Mouse (Mus musculus) heart, embryonic 12.5 days (tissue): Measurements from ENCODE around the gene Stat6. TPM values are rescaled to one million over a fixed set of nuclear protein-coding genes. Genes with fewer than 3 reads are reported as not detected.
A peak's percentile ranks its signal among the peaks of the same experiment; 100 is the strongest.
"Not testable (repeated sequence)": the region's sequence is repeated elsewhere in the genome, so short reads cannot be mapped to it uniquely, and the experiment has no call there.

Experiments
- ATAC-seq: fragments of 200-750 bp; cut with Nextera tagmentation; 2 replicates; pipeline ENCODE4 v1.8.0; 2017; ENCODE audit warnings: moderate TSS enrichment, moderate library complexity; ENCODE audit not compliant: insufficient number of reproducible peaks, low FRiP score
- H3K27ac ChIP-seq: fragments of 300-500 bp; sonication (generic); 2 replicates; pipeline ENCODE4 v1.5.1; 2016; ENCODE audit warnings: mild to moderate bottlenecking, moderate library complexity; ENCODE audit not compliant: poor library complexity, severe bottlenecking
- H3K27me3 ChIP-seq: fragments of 300-500 bp; sonication (generic); replicated peaks from 2 replicates; pipeline ENCODE4 v1.6.1; 2016; ENCODE audit warnings: mild to moderate bottlenecking, moderate library complexity
- H3K36me3 ChIP-seq: fragments of 300-500 bp; sonication (generic); 2 replicates; pipeline ENCODE4 v1.6.1; 2016; ENCODE audit warnings: mild to moderate bottlenecking, moderate library complexity
- H3K4me1 ChIP-seq: fragments of 300-500 bp; sonication (generic); replicated peaks from 2 replicates; pipeline ENCODE4 v1.6.1; 2016; ENCODE audit warnings: mild to moderate bottlenecking
- H3K4me2 ChIP-seq: fragments of 300-500 bp; sonication (generic); 2 replicates; pipeline ENCODE4 v1.6.1; 2016; ENCODE audit warnings: mild to moderate bottlenecking, moderate library complexity
- H3K4me3 ChIP-seq: fragments of 300-500 bp; sonication (generic); 2 replicates; pipeline ENCODE4 v1.5.1; 2016; ENCODE audit warnings: mild to moderate bottlenecking
- H3K9ac ChIP-seq: fragments of 300-500 bp; sonication (generic); 2 replicates; pipeline ENCODE4 v1.6.1; 2016; ENCODE audit warnings: mild to moderate bottlenecking, moderate library complexity
- H3K9me3 ChIP-seq: fragments of 300-500 bp; sonication (generic); replicated peaks from 2 replicates; pipeline ENCODE4 v1.6.1; 2016; ENCODE audit warnings: mild to moderate bottlenecking, moderate library complexity
- WGBS: fragments of 180-500 bp; shearing (Covaris S2); methylation state at CpG from one replicate; pipeline ENCODE4 v1.1.7; 2016; 5-methylcytosine and 5-hydroxymethylcytosine counted together
- polyA plus RNA-seq: library from polyadenylated mRNA; unstranded; fragments of >200 nt; fragmentation: Nextera tagmentation; extraction: Ambion mirVana; gene quantifications from 2 replicates; pipeline ENCODE4 v1.2.1, GENCODE M21; 2016

Gene Stat6
- polyA plus RNA-seq, 1 experiment from 2014 or later, result 28.2 TPM

- H3K4me1 ChIP-seq, result peaks cover 5% of the 10 kb centered on the region
- H3K9me3 ChIP-seq, result no peaks in the 10 kb centered on the region
- 80% methylated on average over 16 of the region's 16 CpGs for WGBS
- H3K4me2 ChIP-seq, result no peak overlapping the region
- ATAC-seq, result no peak
- no peaks in the 10 kb centered on the region for H3K27me3 ChIP-seq
- H3K4me3 ChIP-seq, result no peak overlapping the region
- H3K36me3 ChIP-seq, result peaks cover 88% of the 10 kb centered on the region
- no peak overlapping the region for H3K9ac ChIP-seq
- no peak overlapping the region for H3K27ac ChIP-seq
Measured at GRCm38 (mm10) chr10:127654970-127655579, 12.3 kb downstream of the Stat6 start.

- not testable (repeated sequence) for H3K9me3 ChIP-seq, H3K4me3 ChIP-seq, H3K9ac ChIP-seq, ATAC-seq, H3K27me3 ChIP-seq, H3K27ac ChIP-seq, H3K4me2 ChIP-seq
- peaks cover 27% of the 10 kb centered on the region for H3K4me1 ChIP-seq
- peaks cover 78% of the 10 kb centered on the region for H3K36me3 ChIP-seq
- 57% methylated on average over 6 of the region's 6 CpGs for WGBS
Measured at GRCm38 (mm10) chr10:127657617-127658016, 14.8 kb downstream of the Stat6 start.

- WGBS, result 15% methylated on average over 6 of the region's 6 CpGs
- peaks cover 32% of the 10 kb centered on the region for H3K4me1 ChIP-seq
- no peak overlapping the region for H3K4me2 ChIP-seq
- no peaks in the 10 kb centered on the region for H3K27me3 ChIP-seq
- H3K36me3 ChIP-seq, result peaks cover 78% of the 10 kb centered on the region
- no peak for ATAC-seq
- H3K27ac ChIP-seq, result no peak overlapping the region
- H3K4me3 ChIP-seq, result no peak overlapping the region
- no peaks in the 10 kb centered on the region for H3K9me3 ChIP-seq
- H3K9ac ChIP-seq, result no peak overlapping the region
Measured at GRCm38 (mm10) chr10:127658076-127658475, 15.3 kb downstream of the Stat6 start.

- Histone ChIP-seq H3K4me1 (peaks cover 46% of the 10 kb centered on the region), H3K4me2 (no peak overlapping the region), H3K9ac (no peak overlapping the region), H3K27ac (no peak overlapping the region), H3K9me3 (no peaks in the 10 kb centered on the region), H3K36me3 (peaks cover 79% of the 10 kb centered on the region), H3K27me3 (peaks cover 6% of the 10 kb centered on the region), H3K4me3 (no peak overlapping the region)
- WGBS, result 75% methylated on average over 1 of the region's 1 CpGs
- no peak for ATAC-seq
Measured at GRCm38 (mm10) chr10:127659551-127659950, 16.8 kb downstream of the Stat6 start.

DNA sequence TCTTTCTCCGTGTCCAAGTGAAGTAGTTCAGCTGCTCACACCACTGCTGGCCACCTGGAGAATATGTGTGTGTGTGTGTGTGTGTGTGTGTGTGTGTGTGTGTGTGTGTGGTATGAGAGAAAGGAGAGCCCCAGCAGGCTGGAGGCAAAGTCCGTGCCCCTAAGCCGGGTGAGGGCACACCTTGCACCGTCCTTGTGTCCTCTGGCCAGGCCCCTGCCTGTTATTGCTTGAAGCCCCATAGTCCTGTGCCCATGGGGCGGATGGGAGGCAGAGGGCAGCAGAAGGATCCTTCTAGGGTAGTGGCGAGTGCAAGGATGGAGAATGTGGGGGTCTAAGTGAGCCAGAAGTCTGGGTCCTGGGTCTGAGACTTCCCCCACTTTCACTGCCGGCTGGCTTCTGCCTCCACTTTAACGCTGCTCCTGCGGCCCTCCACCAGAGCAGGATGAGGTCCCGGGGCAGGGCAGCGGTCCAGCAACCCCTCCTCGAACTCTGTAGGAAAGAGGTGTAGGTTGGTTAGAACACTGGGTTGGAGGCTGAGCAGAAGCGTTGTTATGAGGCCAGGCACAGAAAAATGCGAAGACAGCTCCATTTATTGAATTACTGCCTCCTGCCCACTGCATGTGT is 18.6 kb downstream of the Stat6 start:
- Histone ChIP-seq H3K27me3 (peaks cover 11% of the 10 kb centered on the region), H3K36me3 (peaks cover 64% of the 10 kb centered on the region), H3K9me3 (no peaks in the 10 kb centered on the region), H3K27ac (peak overlapping the region; percentile 86), H3K4me2 (peak overlapping the region; percentile 72), H3K9ac (peak overlapping the region; percentile 59), H3K4me3 (peak overlapping the region; percentile 39), H3K4me1 (peaks cover 59% of the 10 kb centered on the region)
- ATAC-seq, result no peak
- 20% methylated on average over 14 of the region's 14 CpGs for WGBS

DNA sequence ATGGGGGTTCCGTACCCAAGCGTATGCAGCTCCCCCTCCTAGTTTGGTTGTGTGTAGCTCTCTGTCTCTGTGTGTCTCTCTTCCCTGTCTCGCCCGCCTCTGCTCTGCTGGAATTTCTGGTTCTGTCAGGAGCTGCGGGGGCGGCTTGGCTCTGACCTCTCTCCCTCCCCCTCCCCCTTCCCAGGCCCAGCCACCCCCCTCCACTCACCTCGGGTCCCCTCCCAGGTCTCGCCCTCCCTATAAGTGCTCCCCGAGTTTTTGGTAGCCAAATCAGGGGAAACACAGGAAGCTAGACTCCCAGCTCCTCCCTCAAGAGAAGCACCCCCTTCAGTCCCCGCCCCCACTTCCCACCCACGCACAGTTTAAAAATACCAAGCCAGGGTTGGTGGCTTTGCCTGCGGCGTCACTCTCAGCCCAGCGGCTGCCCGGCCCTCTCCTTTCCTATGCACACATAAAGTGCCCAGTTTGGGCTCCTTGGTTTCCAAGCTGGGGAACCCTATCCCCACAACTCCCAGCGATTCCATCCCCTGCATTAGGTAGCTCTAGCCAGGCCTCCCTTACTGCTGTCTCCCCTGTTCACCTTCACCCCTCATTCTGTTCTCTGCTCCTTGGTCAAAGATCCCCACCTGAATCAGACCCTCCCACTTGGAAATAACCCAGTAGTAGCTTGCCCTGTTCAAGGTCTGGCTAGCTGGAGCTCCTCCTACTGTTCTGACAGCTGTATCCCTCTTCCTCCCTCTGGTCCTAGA is 19.3 kb downstream of the Stat6 start:
- Histone ChIP-seq H3K9me3 (no peaks in the 10 kb centered on the region), H3K9ac (peak overlapping the region; percentile 59), H3K4me1 (peaks cover 62% of the 10 kb centered on the region), H3K4me3 (peak overlapping the region; percentile 39), H3K27ac (peak overlapping the region; percentile 86), H3K4me2 (peak overlapping the region; percentile 72), H3K36me3 (peaks cover 59% of the 10 kb centered on the region), H3K27me3 (peaks cover 11% of the 10 kb centered on the region)
- 3% methylated on average over 16 of the region's 16 CpGs for WGBS
- ATAC-seq, result peak; percentile 26; the same call in 1 of the 2 replicates

DNA sequence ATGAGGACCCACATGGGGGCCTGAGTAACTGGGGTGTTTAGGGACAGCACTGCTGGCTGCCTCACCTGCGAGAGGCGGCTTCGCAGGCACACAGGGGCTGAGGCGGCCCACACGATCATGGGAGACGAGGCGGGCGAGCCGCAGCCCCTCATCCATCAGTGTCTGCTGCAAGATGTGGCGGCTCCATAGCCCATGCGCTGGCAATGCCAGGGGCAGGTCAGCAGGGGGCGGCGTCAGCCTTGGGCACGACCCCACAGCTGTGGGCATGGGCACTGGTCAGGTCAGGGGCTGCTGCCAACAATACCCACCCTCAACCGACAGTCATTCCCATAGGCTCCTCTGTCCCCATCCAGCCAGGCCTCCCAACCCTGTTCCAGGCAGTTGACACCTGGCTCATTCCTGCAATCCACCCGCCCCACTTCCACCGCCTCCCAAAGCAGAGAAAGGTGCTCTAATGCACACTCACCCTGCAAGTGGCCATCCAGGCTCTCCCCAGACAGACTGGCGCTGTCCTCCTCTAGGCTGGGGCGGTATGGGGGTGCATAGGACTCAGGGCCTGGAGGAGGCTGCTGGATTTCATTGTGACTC is 20.0 kb downstream of the Stat6 start:
- Histone ChIP-seq H3K9me3 (no peaks in the 10 kb centered on the region), H3K4me3 (peak overlapping the region; percentile 39; the same call in 1 of the 2 replicates), H3K27me3 (peaks cover 11% of the 10 kb centered on the region), H3K36me3 (peaks cover 56% of the 10 kb centered on the region), H3K4me1 (peaks cover 67% of the 10 kb centered on the region), H3K27ac (peak overlapping the region; percentile 86), H3K4me2 (peak overlapping the region; percentile 72), H3K9ac (peak overlapping the region; percentile 59; the same call in 1 of the 2 replicates)
- ATAC-seq, result no peak
- 30% methylated on average over 19 of the region's 19 CpGs for WGBS

- Histone ChIP-seq H3K4me2 (peak overlapping the region; percentile 87), H3K27me3 (peaks cover 11% of the 10 kb centered on the region), H3K9me3 (no peaks in the 10 kb centered on the region), H3K4me3 (no peak overlapping the region), H3K36me3 (peaks cover 50% of the 10 kb centered on the region), H3K9ac (peak overlapping the region; percentile 23), H3K27ac (no peak overlapping the region), H3K4me1 (peaks cover 62% of the 10 kb centered on the region)
- no peak for ATAC-seq
- 18% methylated on average over 5 of the region's 5 CpGs for WGBS
Measured at GRCm38 (mm10) chr10:127663590-127663989, 20.8 kb downstream of the Stat6 start.

DNA sequence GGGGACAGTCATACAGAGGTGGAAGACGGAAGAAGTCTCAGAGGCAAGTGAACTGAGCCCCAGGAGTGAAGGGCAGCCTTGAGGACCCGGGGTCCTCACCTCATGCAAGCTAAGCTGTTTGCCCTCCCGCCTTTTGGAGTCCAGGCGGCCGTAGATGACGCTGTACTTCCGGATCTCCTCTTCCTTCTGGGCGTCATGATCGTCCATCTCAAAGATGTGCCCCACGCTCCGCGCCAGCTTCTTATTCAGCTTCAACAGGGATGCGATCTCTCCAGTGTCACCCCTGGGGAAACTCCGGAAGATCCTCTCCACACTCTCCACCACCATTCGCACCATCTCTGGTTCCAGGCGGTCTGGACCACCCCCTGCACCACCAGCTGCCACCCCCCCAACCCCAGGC is 21.4 kb downstream of the Stat6 start:
- no peak for ATAC-seq

GRCm38 (mm10) chr10:127664891-127665290 is 22.1 kb downstream of the Stat6 start:
- Histone ChIP-seq H3K36me3 (peaks cover 39% of the 10 kb centered on the region), H3K4me1 (peaks cover 74% of the 10 kb centered on the region), H3K4me2 (peak overlapping the region; percentile 87), H3K27ac (no peak overlapping the region), H3K27me3 (peaks cover 11% of the 10 kb centered on the region), H3K9ac (peak overlapping the region; percentile 84), H3K9me3 (no peaks in the 10 kb centered on the region), H3K4me3 (peak overlapping the region; percentile 66)
- ATAC-seq, result no peak
- WGBS, result 32% methylated on average over 13 of the region's 13 CpGs

More for the DNA sequence above, 21.4 kb downstream of the Stat6 start:
- peak overlapping the region; percentile 23 for H3K9ac ChIP-seq
- peak overlapping the region; percentile 87 for H3K4me2 ChIP-seq
- H3K4me1 ChIP-seq, result peaks cover 67% of the 10 kb centered on the region
- H3K9me3 ChIP-seq, result no peaks in the 10 kb centered on the region
- 47% methylated on average over 16 of the region's 16 CpGs for WGBS
- H3K27me3 ChIP-seq, result peaks cover 11% of the 10 kb centered on the region
- peak overlapping the region; percentile 6; the same call in 1 of the 2 replicates for H3K4me3 ChIP-seq
- H3K27ac ChIP-seq, result no peak overlapping the region
- peaks cover 46% of the 10 kb centered on the region for H3K36me3 ChIP-seq
